Mouse (Mus musculus) embryonic facial prominence, embryonic 15.5 days (tissue): ENCODE results near the gene Gadd45b. TPM values are rescaled to one million over a fixed set of nuclear protein-coding genes. Genes with fewer than 3 reads are reported as not detected.
A peak's percentile ranks its signal among the peaks of the same experiment; 100 is the strongest.

Experiments used
- ATAC-seq: fragments of 200-750 bp; cut with Nextera tagmentation; 2 replicates; pipeline ENCODE4 v1.8.0; 2017; ENCODE audit warnings: low read depth, moderate TSS enrichment; ENCODE audit not compliant: insufficient number of reproducible peaks, low FRiP score, low TSS enrichment
- H3K27ac ChIP-seq: fragments of 300-500 bp; sonication (generic); replicated peaks from 2 replicates; pipeline ENCODE4 v1.5.1; 2015; ENCODE audit warnings: mild to moderate bottlenecking, inconsistent platforms
- H3K27me3 ChIP-seq: fragments of 300-500 bp; sonication (generic); 2 replicates; pipeline ENCODE4 v1.6.1; 2015; ENCODE audit warnings: inconsistent platforms
- H3K36me3 ChIP-seq: fragments of 300-500 bp; sonication (generic); 2 replicates; pipeline ENCODE4 v1.6.1; 2015; ENCODE audit warnings: mild to moderate bottlenecking, inconsistent platforms
- H3K4me1 ChIP-seq: fragments of 300-500 bp; sonication (generic); 2 replicates; pipeline ENCODE4 v1.6.1; 2015; ENCODE audit warnings: inconsistent platforms
- H3K4me2 ChIP-seq: fragments of 300-500 bp; sonication (generic); replicated peaks from 2 replicates; pipeline ENCODE4 v1.6.1; 2015; ENCODE audit warnings: mild to moderate bottlenecking, inconsistent platforms
- H3K4me3 ChIP-seq: fragments of 300-500 bp; sonication (generic); replicated peaks from 2 replicates; pipeline ENCODE4 v1.5.1; 2015; ENCODE audit warnings: mild to moderate bottlenecking, inconsistent platforms
- H3K9ac ChIP-seq: fragments of 300-500 bp; sonication (generic); 2 replicates; pipeline ENCODE4 v1.6.1; 2015; ENCODE audit warnings: inconsistent platforms
- H3K9me3 ChIP-seq: fragments of 300-500 bp; sonication (generic); replicated peaks from 2 replicates; pipeline ENCODE4 v1.6.1; 2016; ENCODE audit warnings: inconsistent platforms
- WGBS: fragments of 180-500 bp; shearing (Covaris S2); methylation state at CpG from one replicate; pipeline ENCODE4 v1.1.7; 2015; 5-methylcytosine and 5-hydroxymethylcytosine counted together
- polyA plus RNA-seq: library from polyadenylated mRNA; unstranded; fragments of >200 nt; fragmentation: Nextera tagmentation; extraction: Ambion mirVana; gene quantifications from 2 replicates; pipeline ENCODE4 v1.2.1, GENCODE M21; 2015

Gadd45b gene
- polyA plus RNA-seq, 1 experiment from 2014 or later, result 43.7 TPM

GRCm38 (mm10) chr10:80971533-80971932 is 41.7 kb downstream of the Gadd45b start:
- Histone ChIP-seq H3K9ac (no peak overlapping the region), H3K4me3 (no peak overlapping the region), H3K9me3 (no peaks in the 10 kb centered on the region), H3K36me3 (no peaks in the 10 kb centered on the region), H3K27ac (no peak overlapping the region), H3K4me2 (no peak overlapping the region), H3K27me3 (no peaks in the 10 kb centered on the region), H3K4me1 (peaks cover 17% of the 10 kb centered on the region)
- ATAC-seq, result no peak
- 72% methylated on average over 15 of the region's 15 CpGs for WGBS

GRCm38 (mm10) chr10:80972071-80972987 is 42.5 kb downstream of the Gadd45b start:
- Histone ChIP-seq H3K27ac (peak overlapping the region; percentile 24; the same call in 1 of the 2 replicates), H3K4me1 (peaks cover 12% of the 10 kb centered on the region), H3K9ac (no peak overlapping the region), H3K27me3 (no peaks in the 10 kb centered on the region), H3K4me3 (no peak overlapping the region), H3K9me3 (no peaks in the 10 kb centered on the region), H3K4me2 (no peak overlapping the region), H3K36me3 (no peaks in the 10 kb centered on the region)
- peak; percentile 5; the same call in 1 of the 2 replicates for ATAC-seq
- WGBS, result 40% methylated on average over 11 of the region's 11 CpGs

- no peak overlapping the region for H3K27ac ChIP-seq
- no peak overlapping the region for H3K4me2 ChIP-seq
- H3K9me3 ChIP-seq, result no peaks in the 10 kb centered on the region
- no peak for ATAC-seq
- no peaks in the 10 kb centered on the region for H3K36me3 ChIP-seq
- H3K9ac ChIP-seq, result no peak overlapping the region
- H3K27me3 ChIP-seq, result no peaks in the 10 kb centered on the region
- H3K4me1 ChIP-seq, result peaks cover 8% of the 10 kb centered on the region
- WGBS, result 96% methylated on average over 1 of the region's 1 CpGs
- H3K4me3 ChIP-seq, result no peak overlapping the region
Measured at GRCm38 (mm10) chr10:80973722-80974121, 43.8 kb downstream of the Gadd45b start.

- no peaks in the 10 kb centered on the region for H3K36me3 ChIP-seq
- ATAC-seq, result no peak
- H3K4me2 ChIP-seq, result no peak overlapping the region
- WGBS, result 88% methylated on average over 11 of the region's 11 CpGs
- H3K27ac ChIP-seq, result no peak overlapping the region
- peaks cover 8% of the 10 kb centered on the region for H3K4me1 ChIP-seq
- H3K9ac ChIP-seq, result no peak overlapping the region
- H3K9me3 ChIP-seq, result no peaks in the 10 kb centered on the region
- H3K27me3 ChIP-seq, result no peaks in the 10 kb centered on the region
- no peak overlapping the region for H3K4me3 ChIP-seq
Measured at GRCm38 (mm10) chr10:80975478-80975877, 45.6 kb downstream of the Gadd45b start.

- Histone ChIP-seq H3K4me1 (peaks cover 11% of the 10 kb centered on the region), H3K27me3 (peaks cover 31% of the 10 kb centered on the region), H3K4me2 (no peak overlapping the region), H3K9ac (no peak overlapping the region), H3K36me3 (no peaks in the 10 kb centered on the region), H3K4me3 (no peak overlapping the region), H3K27ac (no peak overlapping the region), H3K9me3 (no peaks in the 10 kb centered on the region)
- WGBS, result 60% methylated on average over 7 of the region's 7 CpGs
- no peak for ATAC-seq
Measured at GRCm38 (mm10) chr10:80981564-80982112, 51.8 kb downstream of the Gadd45b start.

Other genes starting within 250 kb of the Gadd45b start
- 48.2 and 51.8 TPM in 2 replicates for gene Mob3a, start 228.1 kb upstream of the Gadd45b start, polyA plus RNA-seq
- 27.0 and 28.0 TPM in 2 replicates for gene Izumo4, start 227.9 kb upstream of the Gadd45b start, polyA plus RNA-seq
- 75.2 and 76.1 TPM in 2 replicates for gene Ap3d1, start 187.8 kb upstream of the Gadd45b start, polyA plus RNA-seq
- gene Dot1l, start 174.9 kb upstream of the Gadd45b start, polyA plus RNA-seq, result 17.1 and 21.7 TPM in 2 replicates
- 68.1 and 79.7 TPM in 2 replicates for gene Sf3a2, start 131.9 kb upstream of the Gadd45b start, polyA plus RNA-seq
- gene Plekhj1, start 131.4 kb upstream of the Gadd45b start, polyA plus RNA-seq, result 121 and 125 TPM in 2 replicates
- 0.09 TPM in 1 of 2 replicates, not detected in the other for gene Amh, start 124.8 kb upstream of the Gadd45b start, polyA plus RNA-seq
- gene Jsrp1, start 116.6 kb upstream of the Gadd45b start, polyA plus RNA-seq, result 10.0 and 13.8 TPM in 2 replicates
- 1,751 and 1,885 TPM in 2 replicates for gene Oaz1, start 103.4 kb upstream of the Gadd45b start, polyA plus RNA-seq
- gene Lingo3, start 86.0 kb upstream of the Gadd45b start, polyA plus RNA-seq, result 2.2 and 2.5 TPM in 2 replicates
- gene Lsm7, start 74.9 kb upstream of the Gadd45b start, polyA plus RNA-seq, result 252 and 265 TPM in 2 replicates
- gene Sppl2b, start 74.8 kb upstream of the Gadd45b start, polyA plus RNA-seq, result 51.3 and 60.7 TPM in 2 replicates
- gene Tmprss9, start 58.2 kb upstream of the Gadd45b start, polyA plus RNA-seq, result 0.04 and 0.05 TPM in 2 replicates
- gene Timm13, start 29.1 kb upstream of the Gadd45b start, polyA plus RNA-seq, result 337 and 339 TPM in 2 replicates
- gene Lmnb2, start 11.8 kb upstream of the Gadd45b start, polyA plus RNA-seq, result 56.7 and 60.1 TPM in 2 replicates
- 11.2 and 12.3 TPM in 2 replicates for gene Gng7, start 84.9 kb downstream of the Gadd45b start, polyA plus RNA-seq
- 1.4 and 1.9 TPM in 2 replicates for gene Diras1, start 95.6 kb downstream of the Gadd45b start, polyA plus RNA-seq
- 21.7 and 22.7 TPM in 2 replicates for gene Slc39a3, start 107.4 kb downstream of the Gadd45b start, polyA plus RNA-seq
- gene Sgta, start 130.1 kb downstream of the Gadd45b start, polyA plus RNA-seq, result 199 and 216 TPM in 2 replicates
- gene Thop1, start 140.0 kb downstream of the Gadd45b start, polyA plus RNA-seq, result 81.3 and 87.7 TPM in 2 replicates
- 0.89 and 0.92 TPM in 2 replicates for gene Creb3l3, start 168.8 kb downstream of the Gadd45b start, polyA plus RNA-seq
- gene Map2k2, start 175.8 kb downstream of the Gadd45b start, polyA plus RNA-seq, result 189 and 197 TPM in 2 replicates
- gene Zbtb7a, start 205.1 kb downstream of the Gadd45b start, polyA plus RNA-seq, result 57.6 and 59.4 TPM in 2 replicates
- gene Pias4, start 237.8 kb downstream of the Gadd45b start, polyA plus RNA-seq, result 52.0 and 52.7 TPM in 2 replicates
- 654 and 688 TPM in 2 replicates for gene Eef2, start 246.6 kb downstream of the Gadd45b start, polyA plus RNA-seq